Mouse (Mus musculus) hindbrain, postnatal 0 days (tissue): Measurements from ENCODE around the gene Aph1c. TPM values are rescaled to one million over a fixed set of nuclear protein-coding genes. Genes with fewer than 3 reads are reported as not detected.

Experiments
- ATAC-seq: fragments of 200-750 bp; cut with Nextera tagmentation; 2 replicates; pipeline ENCODE4 v1.8.0; 2017; ENCODE audit warnings: mild to moderate bottlenecking, moderate TSS enrichment, moderate library complexity
- DNase-seq: peaks from one replicate; pipeline ENCODE4 v3.0.0-alpha.2; 2015; ENCODE audit warnings: low spot score
- H3K27ac ChIP-seq: fragments of 300-500 bp; sonication (generic); 2 replicates; pipeline ENCODE4 v1.5.1; 2014; ENCODE audit warnings: mild to moderate bottlenecking
- H3K27me3 ChIP-seq: fragments of 300-500 bp; sonication (generic); 2 replicates; pipeline ENCODE4 v1.6.1; 2014; ENCODE audit warnings: low read length, mixed read lengths; ENCODE audit not compliant: insufficient read depth
- H3K36me3 ChIP-seq: fragments of 300-500 bp; sonication (generic); 2 replicates; pipeline ENCODE4 v1.6.1; 2014; ENCODE audit warnings: low read length, mixed read lengths; ENCODE audit not compliant: insufficient read depth
- H3K4me1 ChIP-seq: fragments of 300-500 bp; sonication (generic); 2 replicates; pipeline ENCODE4 v1.6.1; 2014; ENCODE audit warnings: antibody characterized with exemption, low read length, mixed read lengths; ENCODE audit not compliant: insufficient read depth
- H3K4me2 ChIP-seq: fragments of 300-500 bp; sonication (generic); 2 replicates; pipeline ENCODE4 v1.6.1; 2014; ENCODE audit warnings: low read depth, mild to moderate bottlenecking, low read length, moderate library complexity, mixed read lengths
- H3K4me3 ChIP-seq: fragments of 300-500 bp; sonication (generic); 2 replicates; pipeline ENCODE4 v1.5.1; 2014; ENCODE audit warnings: low read length
- H3K9ac ChIP-seq: fragments of 300-500 bp; sonication (generic); replicated peaks from 2 replicates; pipeline ENCODE4 v1.6.1; 2014; ENCODE audit warnings: mild to moderate bottlenecking, low read length, moderate library complexity, mixed read lengths
- H3K9me3 ChIP-seq: fragments of 300-500 bp; sonication (generic); 2 replicates; pipeline ENCODE4 v1.6.1; 2016; ENCODE audit warnings: low read length, mixed read lengths
- CTCF ChIP-seq: IDR thresholded peaks from 2 replicates; pipeline ENCODE4 v1.5.1; 2016; ENCODE audit warnings: antibody characterized with exemption, control low read depth, low read depth
- WGBS: fragments of 180-500 bp; shearing (Covaris S2); extraction: QIAGEN DNeasy Blood & Tissue Kit; methylation state at CpG from one replicate; pipeline ENCODE4 v1.1.7; 2014; 5-methylcytosine and 5-hydroxymethylcytosine counted together
- polyA plus RNA-seq: library from polyadenylated mRNA; unstranded; fragments of >200 nt; fragmentation: Nextera tagmentation; extraction: Ambion mirVana; gene quantifications from 2 replicates; pipeline ENCODE4 v1.2.1, GENCODE M21; 2015
- total RNA-seq: library from RNA; depleted of rRNA; stranded (reverse); fragments of >200 nt; gene quantifications from 2 replicates; pipeline ENCODE4 v1.2.3, GENCODE M21; 2014; rRNA removed

Aph1c gene
- total and polyA plus RNA-seq, 2 experiments from 2014 or later, result 3.1 to 5.3 TPM

- Histone ChIP-seq H3K27ac (no peak overlapping the region), H3K9ac (no peak overlapping the region), H3K4me3 (no peak overlapping the region), H3K36me3 (no peaks in the 10 kb centered on the region), H3K4me2 (no peak overlapping the region), H3K9me3 (no peaks in the 10 kb centered on the region), H3K27me3 (no peaks in the 10 kb centered on the region), H3K4me1 (no peaks in the 10 kb centered on the region)
- DNase-seq (no peak), ATAC-seq (no peak)
- no peak for TF ChIP-seq CTCF
Measured at GRCm38 (mm10) chr9:66770701-66771100, 63.8 kb downstream of the Aph1c start.

- no peak overlapping the region for H3K4me2 ChIP-seq
- no peaks in the 10 kb centered on the region for H3K4me1 ChIP-seq
- H3K4me3 ChIP-seq, result no peak overlapping the region
- DNase-seq (no peak), ATAC-seq (no peak)
- no peak overlapping the region for H3K27ac ChIP-seq
- no peak for TF ChIP-seq CTCF
- no peaks in the 10 kb centered on the region for H3K27me3 ChIP-seq
- H3K9ac ChIP-seq, result no peak overlapping the region
- no peaks in the 10 kb centered on the region for H3K36me3 ChIP-seq
- 62% methylated on average over 3 of the region's 3 CpGs for WGBS
- H3K9me3 ChIP-seq, result no peaks in the 10 kb centered on the region
Measured at GRCm38 (mm10) chr9:66769275-66769674, 65.3 kb downstream of the Aph1c start.

- DNase-seq, result no peak
- no peak overlapping the region for H3K4me2 ChIP-seq
- no peaks in the 10 kb centered on the region for H3K9me3 ChIP-seq
- no peak for ATAC-seq
- no peaks in the 10 kb centered on the region for H3K27me3 ChIP-seq
- no peak overlapping the region for H3K4me3 ChIP-seq
- no peak overlapping the region for H3K27ac ChIP-seq
- no peak overlapping the region for H3K9ac ChIP-seq
- H3K36me3 ChIP-seq, result no peaks in the 10 kb centered on the region
- WGBS, result 100% methylated on average over 1 of the region's 1 CpGs
- no peak for TF ChIP-seq CTCF
- no peaks in the 10 kb centered on the region for H3K4me1 ChIP-seq
Measured at GRCm38 (mm10) chr9:66768721-66769120, 65.8 kb downstream of the Aph1c start.

Other genes starting within 250 kb of the Aph1c start
- gene Usp3, start 241.6 kb downstream of the Aph1c start, total RNA-seq, result 27.2 and 28.4 TPM in 2 replicates
- gene Usp3, start 241.6 kb downstream of the Aph1c start, polyA plus RNA-seq, result 39.6 and 46.8 TPM in 2 replicates
- 5.9 and 12.5 TPM in 2 replicates for gene Car12, start 121.0 kb downstream of the Aph1c start, total RNA-seq
- 6.6 and 7.4 TPM in 2 replicates for gene Car12, start 121.0 kb downstream of the Aph1c start, polyA plus RNA-seq
- gene Aph1b, start 39.2 kb downstream of the Aph1c start, total RNA-seq, result 26.5 and 26.8 TPM in 2 replicates
- 15.1 and 15.6 TPM in 2 replicates for gene Aph1b, start 39.2 kb downstream of the Aph1c start, polyA plus RNA-seq
- gene Gm10647, start 37.7 kb downstream of the Aph1c start, total RNA-seq, result 0.29 and 0.99 TPM in 2 replicates
- gene Gm10647, start 37.7 kb downstream of the Aph1c start, polyA plus RNA-seq, result 0.45 and 0.55 TPM in 2 replicates
- gene Rab8b, start 85.0 kb upstream of the Aph1c start, total RNA-seq, result 25.9 and 32.7 TPM in 2 replicates
- 26.3 and 27.1 TPM in 2 replicates for gene Rab8b, start 85.0 kb upstream of the Aph1c start, polyA plus RNA-seq
- 61.0 and 101 TPM in 2 replicates for gene Rps27l, start 111.4 kb upstream of the Aph1c start, total RNA-seq
- 258 and 271 TPM in 2 replicates for gene Rps27l, start 111.4 kb upstream of the Aph1c start, polyA plus RNA-seq
- gene Lactb, start 140.8 kb upstream of the Aph1c start, total RNA-seq, result 13.1 and 18.4 TPM in 2 replicates
- gene Lactb, start 140.8 kb upstream of the Aph1c start, polyA plus RNA-seq, result 12.8 and 15.2 TPM in 2 replicates
- 98.8 and 120 TPM in 2 replicates for gene Tpm1, start 214.7 kb upstream of the Aph1c start, total RNA-seq
- 177 and 180 TPM in 2 replicates for gene Tpm1, start 214.7 kb upstream of the Aph1c start, polyA plus RNA-seq